Mouse (Mus musculus) E14TG2a.4 (cell line): ENCODE results near the gene Btbd17.

Experiments
- H3K27me3 ChIP-seq: 2 replicates; pipeline ENCODE4 v1.6.1; 2014; ENCODE audit warnings: low read length, control low read depth; ENCODE audit not compliant: insufficient read depth
- H3K36me3 ChIP-seq: 2 replicates; pipeline ENCODE4 v1.6.1; 2014; ENCODE audit warnings: low read length, control low read depth; ENCODE audit not compliant: insufficient read depth
- H3K4me1 ChIP-seq: replicated peaks from 2 replicates; pipeline ENCODE4 v1.6.1; 2014; ENCODE audit warnings: low read depth, low read length, control low read depth
- H3K4me3 ChIP-seq: replicated peaks from 2 replicates; pipeline ENCODE4 v1.5.1; 2014; ENCODE audit warnings: mild to moderate bottlenecking, low read length
- H3K9me3 ChIP-seq: 2 replicates; pipeline ENCODE4 v1.6.1; 2014; ENCODE audit warnings: low read length, control low read depth
- CTCF ChIP-seq: conservative IDR thresholded peaks from 2 replicates; pipeline ENCODE4 v1.5.1; 2014; ENCODE audit warnings: low read length
- NANOG ChIP-seq: IDR thresholded peaks from 2 replicates; pipeline ENCODE4 v1.6.1; 2014; ENCODE audit warnings: borderline replicate concordance, low read length, mixed read lengths
- POU5F1 ChIP-seq: IDR thresholded peaks from 2 replicates; pipeline ENCODE4 v1.6.1; 2014; ENCODE audit warnings: low read length, borderline replicate concordance

Gene Btbd17

GRCm38 (mm10) chr11:114795231-114795746 is 456 bp downstream of the Btbd17 start:
- H3K4me3 ChIP-seq = peak overlapping the region; percentile 49
- H3K36me3 ChIP-seq = no peaks in the 10 kb centered on the region
- TF ChIP-seq NANOG (no peak), CTCF (no peak)
- H3K4me1 ChIP-seq = peaks cover 62% of the 10 kb centered on the region
- H3K27me3 ChIP-seq = peaks cover 58% of the 10 kb centered on the region
- H3K9me3 ChIP-seq = no peaks in the 10 kb centered on the region

- peak overlapping the region; percentile 49; the same call in 1 of the 2 replicates for H3K4me3 ChIP-seq
- no peak for TF ChIP-seq POU5F1
- no peak for TF ChIP-seq NANOG
- no peak for TF ChIP-seq CTCF
- H3K27me3 ChIP-seq = peaks cover 64% of the 10 kb centered on the region
- H3K9me3 ChIP-seq = no peaks in the 10 kb centered on the region
- peaks cover 68% of the 10 kb centered on the region for H3K4me1 ChIP-seq
- H3K36me3 ChIP-seq = no peaks in the 10 kb centered on the region
Observed at GRCm38 (mm10) chr11:114794691-114795090, 1.1 kb downstream of the Btbd17 start.

GRCm38 (mm10) chr11:114793868-114794545 is 1.7 kb downstream of the Btbd17 start:
- Histone ChIP-seq H3K4me3 (0 out of 2 replicates have a peak overlapping the region, but pooled peaks have one; percentile 7), H3K4me1 (peaks cover 74% of the 10 kb centered on the region), H3K27me3 (peaks cover 70% of the 10 kb centered on the region), H3K9me3 (no peaks in the 10 kb centered on the region), H3K36me3 (no peaks in the 10 kb centered on the region)
- TF ChIP-seq POU5F1 (no peak), NANOG (no peak), CTCF (no peak)

- no peak overlapping the region for H3K4me3 ChIP-seq
- peaks cover 83% of the 10 kb centered on the region for H3K4me1 ChIP-seq
- H3K9me3 ChIP-seq = no peaks in the 10 kb centered on the region
- H3K36me3 ChIP-seq = no peaks in the 10 kb centered on the region
- TF ChIP-seq POU5F1 (no peak), CTCF (no peak), NANOG (no peak)
- H3K27me3 ChIP-seq = peaks cover 72% of the 10 kb centered on the region
Observed at GRCm38 (mm10) chr11:114792931-114793494, 2.7 kb downstream of the Btbd17 start.

GRCm38 (mm10) chr11:114791891-114792411 is 3.8 kb downstream of the Btbd17 start:
- H3K36me3 ChIP-seq = no peaks in the 10 kb centered on the region
- TF ChIP-seq CTCF (no peak), NANOG (no peak), POU5F1 (no peak)
- no peaks in the 10 kb centered on the region for H3K9me3 ChIP-seq
- peaks cover 73% of the 10 kb centered on the region for H3K27me3 ChIP-seq
- H3K4me3 ChIP-seq = peak overlapping the region; percentile 77
- H3K4me1 ChIP-seq = peaks cover 82% of the 10 kb centered on the region

- peaks cover 84% of the 10 kb centered on the region for H3K4me1 ChIP-seq
- H3K27me3 ChIP-seq = peaks cover 78% of the 10 kb centered on the region
- TF ChIP-seq CTCF (no peak), NANOG (no peak), POU5F1 (no peak)
- H3K9me3 ChIP-seq = no peaks in the 10 kb centered on the region
- H3K36me3 ChIP-seq = no peaks in the 10 kb centered on the region
- peak overlapping the region; percentile 77 for H3K4me3 ChIP-seq
Observed at GRCm38 (mm10) chr11:114791351-114791889, 4.3 kb downstream of the Btbd17 start.

GRCm38 (mm10) chr11:114790841-114791240 is 4.9 kb downstream of the Btbd17 start:
- peaks cover 81% of the 10 kb centered on the region for H3K4me1 ChIP-seq
- peak overlapping the region; percentile 77 for H3K4me3 ChIP-seq
- no peaks in the 10 kb centered on the region for H3K9me3 ChIP-seq
- TF ChIP-seq POU5F1 = no peak
- TF ChIP-seq CTCF = peak; percentile 19; the same call in 1 of the 2 replicates
- H3K27me3 ChIP-seq = peaks cover 84% of the 10 kb centered on the region
- no peaks in the 10 kb centered on the region for H3K36me3 ChIP-seq

- TF ChIP-seq POU5F1 (no peak), NANOG (no peak), CTCF (no peak)
- peaks cover 81% of the 10 kb centered on the region for H3K4me1 ChIP-seq
- H3K9me3 ChIP-seq = no peaks in the 10 kb centered on the region
- no peaks in the 10 kb centered on the region for H3K36me3 ChIP-seq
- H3K27me3 ChIP-seq = peaks cover 90% of the 10 kb centered on the region
- H3K4me3 ChIP-seq = peak overlapping the region; percentile 51
Observed at GRCm38 (mm10) chr11:114790171-114790570, 5.6 kb downstream of the Btbd17 start.
